Mouse (Mus musculus) spleen, postnatal 4 days (tissue): ENCODE measurements around the gene Dhx16.

Experiments used
- DNase-seq, 2 experiments: peaks; one replicate each; pipeline ENCODE4 v3.0.0; 2022; ENCODE audit warnings: low spot score in 2 of 2

Gene Dhx16

GRCm38 (mm10) chr17:35896781-35897643 is 17.4 kb downstream of the Dhx16 start, which contains the start of gene 2310061I04Rik:
Gene 2310061I04Rik, minus strand, starts transcription at chr17:35897431.
- DNase-seq: peak; percentile 90 to 97

GRCm38 (mm10) chr17:35897644-35898573 is 18.3 kb downstream of the Dhx16 start:
- DNase-seq: peak in 1 of 2 experiments; percentile 58

GRCm38 (mm10) chr17:35900636-35901035 is 21.0 kb downstream of the Dhx16 start:
- DNase-seq: no peak

- no peak for DNase-seq
These were observed 23.8 kb downstream of the Dhx16 start for GRCm38 (mm10) chr17:35903343-35903991.

- no peak for DNase-seq
These were observed 24.4 kb downstream of the Dhx16 start for GRCm38 (mm10) chr17:35903992-35904355.

GRCm38 (mm10) chr17:35905587-35905986 is 26.0 kb downstream of the Dhx16 start:
- DNase-seq: no peak

- DNase-seq: no peak
These were observed 28.0 kb downstream of the Dhx16 start for GRCm38 (mm10) chr17:35907609-35908008.

- DNase-seq: no peak
These were observed 29.7 kb downstream of the Dhx16 start for GRCm38 (mm10) chr17:35909186-35909918.

- peak; percentile 96 to 98 for DNase-seq
These were observed 30.3 kb downstream of the Dhx16 start, which contains the start of gene Atat1 for GRCm38 (mm10) chr17:35909919-35910369. Gene Atat1, minus strand, starts transcription at chr17:35910075.

- DNase-seq: no peak
These were observed 35.4 kb downstream of the Dhx16 start for GRCm38 (mm10) chr17:35914975-35915374.

GRCm38 (mm10) chr17:35915538-35916296 is 36.1 kb downstream of the Dhx16 start:
- no peak for DNase-seq

- peak; percentile 99 to 100 for DNase-seq
These were observed 36.9 kb downstream of the Dhx16 start, which contains the start of the genes Mrps18b and Ppp1r10 for GRCm38 (mm10) chr17:35916297-35917142. Gene Mrps18b, minus strand, starts transcription at chr17:35916389. Gene Ppp1r10, plus strand, starts transcription at chr17:35916434.

GRCm38 (mm10) chr17:35917143-35917462 is 37.5 kb downstream of the Dhx16 start:
- DNase-seq: peak in 1 of 2 experiments; percentile 51

- DNase-seq: peak in 1 of 2 experiments; percentile 79
These were observed 38.0 kb downstream of the Dhx16 start for GRCm38 (mm10) chr17:35917463-35918251.

- DNase-seq: peak in 1 of 2 experiments; percentile 78
These were observed 38.8 kb downstream of the Dhx16 start for GRCm38 (mm10) chr17:35918276-35919059.

GRCm38 (mm10) chr17:35919060-35919715 is 39.6 kb downstream of the Dhx16 start:
- peak; percentile 95 to 97 for DNase-seq

- peak; percentile 74 to 78 for DNase-seq
These were observed 40.3 kb downstream of the Dhx16 start for GRCm38 (mm10) chr17:35919864-35920301.
